Mouse (Mus musculus) E14TG2a.4 (cell line): ENCODE data around the gene Zkscan7.

Experiments used
- CTCF ChIP-seq: conservative IDR thresholded peaks from 2 replicates; pipeline ENCODE4 v1.5.1; 2014; ENCODE audit warnings: low read length
- NANOG ChIP-seq: IDR thresholded peaks from 2 replicates; pipeline ENCODE4 v1.6.1; 2014; ENCODE audit warnings: borderline replicate concordance, low read length, mixed read lengths

DNA sequence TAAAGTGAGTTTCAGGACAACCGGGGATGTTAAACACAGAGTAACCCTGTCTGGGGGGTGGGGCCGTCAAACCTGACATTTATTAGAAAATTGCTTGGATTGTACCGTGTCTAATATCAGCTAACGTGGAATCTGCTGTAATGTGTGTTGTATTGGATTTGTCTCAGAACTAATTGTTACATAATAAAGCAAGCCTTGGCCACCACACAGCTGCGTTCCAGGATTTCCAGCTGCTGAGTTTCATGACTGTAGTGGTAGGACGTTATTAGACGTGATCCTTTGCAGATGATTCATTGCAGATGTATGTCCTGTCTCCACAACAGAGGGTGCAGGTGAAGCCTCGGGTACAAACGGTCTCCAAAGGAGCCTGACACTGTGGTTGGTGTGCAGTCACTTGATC is 49.4 kb upstream of the Zkscan7 start:
- no peak for TF ChIP-seq CTCF
- no peak for TF ChIP-seq NANOG
